Comparison of ENCODE assay signal across 14 mouse cellular contexts in genomic region chr3:102180746-102181145, GRCm38 (mm10). TPM values are rescaled to one million over a fixed set of nuclear protein-coding genes. Genes with fewer than 3 reads are reported as not detected.
DNase-seq lines count a peak whose midpoint lies in the region; ATAC-seq and TF ChIP-seq lines count a peak whose summit lies in the region.
"Had no signal": no experiment of that assay in that cellular context is flagged by ENCODE, and none has a peak within 500 bp of the region (broad histone marks: within the 10 kb centered on the region; RNA-seq: fewer than 3 reads in every experiment).

No protein-coding gene starts in this region.

- H3K27me3 ChIP-seq in hindbrain, embryonic 16.5 days (replicated peaks; ENCODE audit: control insufficient read depth, insufficient read depth, low read length), result no peaks in the 10 kb centered on the region
- no peaks in the 10 kb centered on the region for H3K27me3 ChIP-seq in hindbrain, embryonic 12.5 days
- no peaks in the 10 kb centered on the region for H3K27me3 ChIP-seq in heart, embryonic 14.5 days (ENCODE audit: control insufficient read depth, insufficient read depth, low read length)
- H3K27me3 ChIP-seq: embryonic facial prominence, embryonic 15.5 days; limb, embryonic 12.5 days had no signal

- TF ChIP-seq CTCF in gastrocnemius, adult 2 months (IDR thresholded peaks at IDR 0.05), result no peak

- H3K9ac ChIP-seq in hindbrain, embryonic 16.5 days (ENCODE audit: low read depth, low read length), result no peak overlapping the region
- no peak overlapping the region for H3K9ac ChIP-seq in hindbrain, embryonic 12.5 days
- H3K9ac ChIP-seq in heart, embryonic 14.5 days (ENCODE audit: low read length), result no peak overlapping the region
- H3K9ac ChIP-seq: embryonic facial prominence, embryonic 15.5 days; limb, embryonic 12.5 days had no signal

- intact Hi-C loops in gastrocnemius, adult 2 months (cut with DNase I), result no loop called here

- ATAC-seq in hindbrain, embryonic 16.5 days, result peak; percentile 34; the same call in 1 of the 2 replicates
- ATAC-seq in hindbrain, embryonic 12.5 days (ENCODE audit: low FRiP score), result no peak
- peak; percentile 68 for ATAC-seq in heart, embryonic 14.5 days (ENCODE audit: insufficient number of reproducible peaks, insufficient read depth, low FRiP score, low read depth)

- no peaks in the 10 kb centered on the region for H3K4me1 ChIP-seq in hindbrain, embryonic 16.5 days (ENCODE audit: control insufficient read depth, insufficient read depth, low read depth, low read length)
- H3K4me1 ChIP-seq in hindbrain, embryonic 12.5 days, result 0 out of 2 replicates have a peak, but pooled peaks cover 4% of the 10 kb centered on the region
- H3K4me1 ChIP-seq in heart, embryonic 14.5 days (ENCODE audit: control insufficient read depth in 2 of 2, insufficient read depth in 2 of 2, low read length in 2 of 2), result peaks cover 12 to 21% of the 10 kb centered on the region in 2 experiments

- 68% methylated on average over 7 of the region's 7 CpGs for WGBS in hindbrain, embryonic 16.5 days
- WGBS in hindbrain, embryonic 12.5 days, result 82% methylated on average over 7 of the region's 7 CpGs
- 20% methylated on average over 7 of the region's 7 CpGs for WGBS in heart, embryonic 14.5 days

- H3K27ac ChIP-seq in hindbrain, embryonic 16.5 days (ENCODE audit: low read depth, low read length), result no peak overlapping the region
- no peak overlapping the region for H3K27ac ChIP-seq in hindbrain, embryonic 12.5 days
- H3K27ac ChIP-seq in heart, embryonic 14.5 days (replicated peaks in 1 of 2; ENCODE audit: control insufficient read depth in 1 of 2, insufficient read depth in 1 of 2, low read depth in 2 of 2, low read length in 2 of 2), result peak overlapping the region; percentile 36 to 69; a peak in 3 of 4 replicates
- H3K27ac ChIP-seq in gastrocnemius, adult 2 months, result no peak overlapping the region
- H3K27ac ChIP-seq: embryonic facial prominence, embryonic 15.5 days; kidney, postnatal 0 days; limb, embryonic 12.5 days; macrophage had no signal

- no peak overlapping the region for H3K4me2 ChIP-seq in hindbrain, embryonic 16.5 days (ENCODE audit: low read length)
- H3K4me2 ChIP-seq in hindbrain, embryonic 12.5 days (replicated peaks), result no peak overlapping the region
- H3K4me2 ChIP-seq in heart, embryonic 14.5 days (ENCODE audit: low read length), result peak overlapping the region; percentile 23
- H3K4me2 ChIP-seq: embryonic facial prominence, embryonic 15.5 days; limb, embryonic 12.5 days had no signal

- H3K9me3 ChIP-seq in hindbrain, embryonic 16.5 days (ENCODE audit: control insufficient read depth, low read length), result no peaks in the 10 kb centered on the region; the same call in 1 of the 2 replicates
- H3K9me3 ChIP-seq in hindbrain, embryonic 12.5 days (replicated peaks), result peaks cover 3% of the 10 kb centered on the region; the same call in 1 of the 2 replicates
- no peaks in the 10 kb centered on the region for H3K9me3 ChIP-seq in heart, embryonic 14.5 days (ENCODE audit: control insufficient read depth, low read length)
- H3K9me3 ChIP-seq: embryonic facial prominence, embryonic 15.5 days; limb, embryonic 12.5 days had no signal

- no peak overlapping the region for H3K4me3 ChIP-seq in hindbrain, embryonic 16.5 days (ENCODE audit: low read length)
- no peak overlapping the region for H3K4me3 ChIP-seq in hindbrain, embryonic 12.5 days
- H3K4me3 ChIP-seq in heart, embryonic 14.5 days (ENCODE audit: control insufficient read depth in 1 of 2, insufficient read depth in 1 of 2, low read depth in 1 of 2, low read length in 2 of 2), result no peak overlapping the region
- H3K4me3 ChIP-seq in gastrocnemius, adult 2 months, result no peak overlapping the region
- H3K4me3 ChIP-seq: embryonic facial prominence, embryonic 15.5 days; limb, embryonic 12.5 days had no signal

- no peaks in the 10 kb centered on the region for H3K36me3 ChIP-seq in hindbrain, embryonic 16.5 days (ENCODE audit: control insufficient read depth, insufficient read depth, low read length)
- H3K36me3 ChIP-seq in hindbrain, embryonic 12.5 days, result 0 out of 2 replicates have a peak, but pooled peaks cover 3% of the 10 kb centered on the region
- peaks cover 43% of the 10 kb centered on the region for H3K36me3 ChIP-seq in heart, embryonic 14.5 days (ENCODE audit: control insufficient read depth, insufficient read depth, low read length)

- peak; percentile 49 for DNase-seq in MEL-GATA-1-ER (ENCODE audit: extremely low read depth, low read depth)
- peak; percentile 85 for DNase-seq in adrenal gland, postnatal 14 days
- DNase-seq in gastrocnemius, adult 2 months, result no peak
- no peak for DNase-seq in lung, postnatal 14 days
- DNase-seq: gastrocnemius, postnatal 25 days; right cerebral cortex, postnatal 25 days; thymus, postnatal 25 days had no signal

RNA-seq across cellular contexts. Expression of gene Vangl1, which starts 23.7 kb away (rescaled TPM):
- polyA plus RNA-seq in hindbrain, embryonic 16.5 days (2015; fragmentation: Nextera tagmentation; extraction: Ambion mirVana), result 7.9 and 14.0 TPM in 2 replicates
- polyA plus RNA-seq in hindbrain, embryonic 12.5 days (2016; fragmentation: Nextera tagmentation; extraction: Ambion mirVana), result 11.1 and 15.2 TPM in 2 replicates
- total RNA-seq in adrenal gland, postnatal 14 days (2021), result 33.3 and 34.4 TPM in 2 replicates
- polyA plus RNA-seq in heart, embryonic 14.5 days (2014; fragmentation: Nextera tagmentation; extraction: Ambion mirVana), result 26.7 and 27.0 TPM in 2 replicates
- 1 to 10 TPM; 1.6 to 4.1 TPM for total RNA-seq in gastrocnemius, adult 2 months (2021)

Comparison
In these comparisons a context has a peak if more than half of its experiments do, and no peak if none do; other contexts are left out.
1. H3K27ac ChIP-seq: peak in heart, embryonic 14.5 days (2 of 2); none in hindbrain, embryonic 16.5 days (single experiment), hindbrain, embryonic 12.5 days (single experiment) and gastrocnemius, adult 2 months (single experiment).
2. DNase-seq: peak in MEL-GATA-1-ER (single experiment) and adrenal gland, postnatal 14 days (single experiment); none in gastrocnemius, adult 2 months (single experiment) and lung, postnatal 14 days (single experiment).